Mouse (Mus musculus): ENCODE results near the gene Ankar.

Gene Ankar

DNA sequence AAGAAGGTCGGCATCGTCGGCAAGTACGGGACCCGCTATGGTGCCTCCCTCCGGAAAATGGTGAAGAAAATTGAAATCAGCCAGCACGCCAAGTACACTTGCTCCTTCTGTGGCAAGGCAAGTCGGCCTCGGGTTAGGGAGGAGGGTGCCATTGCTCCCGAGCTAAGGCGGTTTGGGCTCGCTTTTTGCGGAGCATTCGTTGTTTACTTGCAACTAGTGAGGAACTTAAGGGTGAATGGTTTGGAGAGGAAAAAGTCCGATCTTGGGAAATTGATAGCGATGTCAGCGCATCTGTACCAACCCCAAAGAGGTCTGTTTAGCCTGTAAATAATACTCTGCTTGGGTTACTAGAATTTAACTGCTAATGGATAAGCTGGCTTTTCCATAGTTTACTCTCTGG is 11.3 kb upstream of the Ankar start:
- peak; percentile 17 for DNase-seq (ENCODE audit: low spot score)

- peak; percentile 94 for DNase-seq (ENCODE audit: low spot score)
Observed at GRCm38 (mm10) chr1:72710753-72711653, 10.6 kb upstream of the Ankar start, which contains the start of gene Rpl37a. Rpl37a (plus strand) TSS chr1:72711290.

DNA sequence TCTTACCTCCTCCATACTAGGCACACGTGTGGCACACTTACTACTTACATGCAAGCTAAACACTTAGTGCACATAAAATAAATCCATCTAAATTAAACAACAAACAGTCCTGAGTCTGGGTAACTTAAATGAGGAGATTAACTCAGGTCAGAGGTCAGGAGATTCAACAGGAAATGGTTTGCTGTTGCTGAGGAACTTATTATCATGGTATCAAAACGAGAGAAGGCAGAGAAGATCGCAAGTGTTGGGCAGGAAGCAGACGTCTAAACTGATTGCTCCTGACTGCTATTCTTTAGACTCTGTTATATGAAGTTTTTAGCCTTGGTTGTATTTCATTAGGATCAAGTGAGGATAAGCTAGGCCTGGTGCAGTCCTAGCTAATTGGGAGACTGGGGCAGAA is 7.1 kb upstream of the Ankar start:
- no peak for DNase-seq (ENCODE audit: low spot score)

DNA sequence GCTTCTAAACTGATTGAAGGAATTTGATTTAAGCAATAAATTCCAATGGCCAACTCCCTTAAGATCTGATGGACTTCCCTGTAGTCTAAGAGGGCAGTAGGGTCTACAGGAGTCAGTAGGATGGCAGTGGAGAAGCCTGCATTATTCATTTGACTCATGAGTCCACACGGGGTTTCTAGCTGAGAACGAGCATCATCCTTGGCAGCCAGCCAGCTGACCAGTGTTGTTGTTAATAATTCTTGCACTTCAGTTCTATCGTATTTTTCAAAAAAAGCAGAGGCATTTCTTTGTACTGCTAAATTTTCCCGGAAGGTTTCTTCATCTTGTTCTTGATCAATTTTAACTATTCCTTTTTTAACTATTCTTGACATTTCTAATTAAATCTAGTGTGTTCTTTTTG is 1.7 kb downstream of the Ankar start:
- no peak for DNase-seq (ENCODE audit: low spot score)

- no peak for DNase-seq (ENCODE audit: low spot score)
Observed at GRCm38 (mm10) chr1:72696256-72696655, 4.1 kb downstream of the Ankar start.

- DNase-seq (ENCODE audit: low spot score) = no peak
Observed at GRCm38 (mm10) chr1:72673070-72673469, 27.3 kb downstream of the Ankar start.

DNA sequence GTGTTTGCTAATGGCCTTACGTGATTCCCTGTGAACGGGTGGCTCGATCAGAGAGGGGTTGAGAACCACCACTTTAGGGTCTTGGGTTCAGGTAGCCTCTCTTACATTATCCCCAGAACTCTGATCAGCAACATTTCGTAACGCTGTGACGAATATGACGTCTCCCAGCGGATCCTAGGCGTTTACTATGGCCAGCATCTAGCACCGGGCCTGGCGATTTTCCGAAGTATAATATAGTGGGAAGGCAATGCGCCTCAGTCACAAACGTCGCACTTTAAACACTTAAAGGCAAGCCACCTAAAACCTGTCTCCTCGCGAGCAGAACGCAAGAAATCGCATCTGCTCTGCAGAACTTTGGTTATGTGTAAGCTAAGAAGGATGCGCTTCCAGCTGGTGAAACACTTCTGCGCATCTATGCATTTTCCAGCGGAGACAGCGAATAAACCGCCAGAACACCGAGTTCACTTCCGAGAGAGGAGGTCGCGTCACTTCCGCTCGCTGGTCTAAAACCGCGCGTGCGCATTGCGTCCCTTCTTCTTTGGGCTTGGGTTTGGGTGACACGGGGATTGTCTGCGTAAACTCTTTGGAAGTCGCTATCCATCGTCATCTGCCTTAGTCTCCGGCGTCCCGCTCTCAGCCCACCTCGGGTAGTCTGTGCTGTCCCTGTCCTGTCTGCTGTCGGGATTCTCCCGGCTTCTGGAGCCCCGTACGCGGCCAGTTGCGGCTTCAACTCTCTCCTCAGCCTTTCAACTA is 59.5 kb downstream of the Ankar start:
- DNase-seq (ENCODE audit: low spot score) = peak; percentile 85

- DNase-seq (ENCODE audit: low spot score) = no peak
Observed at GRCm38 (mm10) chr1:72635221-72635620, 65.2 kb downstream of the Ankar start.

GRCm38 (mm10) chr1:72612172-72612571 is 88.2 kb downstream of the Ankar start:
- DNase-seq (ENCODE audit: low spot score) = no peak

GRCm38 (mm10) chr1:72609887-72610877 is 90.2 kb downstream of the Ankar start:
- DNase-seq (ENCODE audit: low spot score) = no peak

DNA sequence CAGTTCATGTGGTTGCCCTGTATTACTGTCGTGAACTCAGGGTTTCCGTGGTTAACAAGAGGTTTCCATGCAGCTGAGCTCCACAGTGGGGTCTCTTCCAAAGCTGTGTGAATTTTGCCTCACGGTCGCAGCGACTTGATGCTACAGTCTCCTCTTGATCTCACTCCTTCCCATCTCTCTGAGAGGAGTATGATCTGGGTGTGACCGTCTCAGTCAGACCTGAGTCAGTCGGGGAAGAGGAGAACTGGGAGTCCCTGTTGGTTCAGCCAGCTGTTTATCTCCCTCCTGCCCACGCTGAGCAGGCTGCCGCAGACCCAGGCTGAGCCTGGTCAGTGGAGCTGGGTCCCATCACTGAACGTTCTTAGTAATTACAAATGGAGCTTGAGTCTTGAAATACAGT is 91.2 kb downstream of the Ankar start:
- no peak for DNase-seq (ENCODE audit: low spot score)

GRCm38 (mm10) chr1:72606186-72606673 is 94.1 kb downstream of the Ankar start:
- no peak for DNase-seq (ENCODE audit: low spot score)

- DNase-seq (ENCODE audit: low spot score) = no peak
Observed at GRCm38 (mm10) chr1:72602803-72603202, 97.6 kb downstream of the Ankar start.

GRCm38 (mm10) chr1:72602186-72602585 is 98.2 kb downstream of the Ankar start:
- DNase-seq (ENCODE audit: low spot score) = no peak

DNA sequence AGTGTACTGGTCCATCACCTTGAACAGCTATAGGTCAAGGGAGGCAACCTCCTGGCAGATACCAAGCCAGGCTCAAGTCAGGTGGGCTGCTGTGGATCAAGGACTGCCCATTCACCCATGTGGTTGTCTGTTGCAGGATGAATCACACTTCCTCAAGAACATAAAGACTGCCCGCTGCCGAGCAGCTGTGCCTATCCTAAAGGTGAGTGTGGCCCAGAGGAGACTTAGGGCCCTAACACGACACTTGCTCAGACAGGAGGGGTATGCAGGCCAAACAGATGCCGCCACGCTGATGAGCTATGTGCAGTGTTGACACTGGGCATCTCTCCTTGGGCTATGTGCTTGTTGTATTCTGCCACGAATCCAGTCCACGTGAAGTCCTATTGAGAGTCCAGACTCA is 99.1 kb downstream of the Ankar start:
- no peak for DNase-seq (ENCODE audit: low spot score)

GRCm38 (mm10) chr1:72600778-72601177 is 99.6 kb downstream of the Ankar start:
- no peak for DNase-seq (ENCODE audit: low spot score)

DNA sequence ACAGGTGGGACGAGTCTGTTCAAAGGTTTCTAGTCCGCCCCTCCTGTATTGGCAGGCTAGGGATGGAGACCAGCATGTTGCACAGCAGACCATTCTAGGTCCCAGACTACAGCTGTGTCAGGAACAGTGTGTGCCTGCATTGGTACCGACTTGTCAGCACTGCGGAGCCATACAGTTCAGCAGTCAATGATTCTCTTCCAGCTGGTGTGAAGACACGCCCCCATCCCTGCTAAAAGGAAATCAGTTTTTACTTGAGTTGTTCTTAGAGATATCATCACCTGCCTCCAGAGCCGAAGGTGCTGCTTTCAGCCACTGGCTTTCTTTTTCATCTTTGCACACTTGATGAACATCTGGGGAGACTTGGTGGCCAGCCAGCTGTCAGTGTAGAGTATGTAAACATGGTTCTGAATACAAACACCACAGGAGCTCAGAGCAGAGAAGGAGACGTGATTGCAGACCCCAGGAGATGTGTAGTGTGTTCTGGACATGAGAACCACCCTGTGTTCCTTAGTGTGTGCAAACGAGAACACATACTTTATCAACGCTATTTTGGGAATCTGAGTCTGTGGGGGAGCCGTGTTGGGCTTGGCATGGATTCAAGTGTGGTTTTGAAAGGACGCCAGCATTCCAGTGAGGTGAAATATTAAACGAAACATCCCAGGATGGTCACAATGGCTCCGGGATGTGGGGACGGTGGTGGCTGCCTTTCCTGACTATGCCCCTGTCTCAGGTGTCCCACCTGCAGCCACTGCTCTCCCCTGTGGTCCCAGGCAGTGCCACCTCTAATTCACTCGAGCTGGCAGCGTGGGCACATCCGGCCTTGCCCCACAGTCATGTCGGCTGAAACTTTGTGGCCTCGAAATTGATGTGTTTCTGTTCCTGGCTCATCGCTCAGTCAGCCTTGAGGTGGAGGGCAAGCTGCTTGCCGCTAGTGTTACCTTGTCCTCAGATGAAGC is 101.0 kb downstream of the Ankar start:
- no peak for DNase-seq (ENCODE audit: low spot score)

- peak; percentile 57 for DNase-seq (ENCODE audit: low spot score)
Observed at GRCm38 (mm10) chr1:72596231-72596630, 104.1 kb downstream of the Ankar start.

GRCm38 (mm10) chr1:72595686-72596085 is 104.7 kb downstream of the Ankar start:
- no peak for DNase-seq (ENCODE audit: low spot score)

GRCm38 (mm10) chr1:72593340-72593951 is 106.9 kb downstream of the Ankar start:
- DNase-seq (ENCODE audit: low spot score) = peak; percentile 74
